Mouse (Mus musculus): ENCODE measurements around the gene Kcnk13. TPM values are rescaled to one million over a fixed set of nuclear protein-coding genes. Genes with fewer than 3 reads are reported as not detected.

The Kcnk13 gene
- polyA plus RNA-seq (2016; fragmentation: Nextera tagmentation; extraction: Ambion mirVana) = 0.13 and 0.44 TPM in 2 replicates

GRCm38 (mm10) chr12:99964301-99965202 lies at the start of gene Kcnk13:
Kcnk13 (plus strand) TSS chr12:99964499.
- Histone ChIP-seq H3K27me3 (ENCODE audit: low read depth, poor library complexity, severe bottlenecking) (peaks cover 79% of the 10 kb centered on the region), H3K27ac (no peak within 1 kb of the TSS), H3K4me3 (peak within 1 kb of the TSS; percentile 56), H3K4me1 (peaks cover 38% of the 10 kb centered on the region), H3K9me3 (replicated peaks) (no peaks in the 10 kb centered on the region), H3K36me3 (no peaks in the 10 kb centered on the region)
- peak; percentile 80 for DNase-seq (ENCODE audit: low spot score)
- 2% methylated on average over 39 of the region's 39 CpGs for WGBS

- Histone ChIP-seq H3K9me3 (replicated peaks) (no peaks in the 10 kb centered on the region), H3K4me1 (no peaks in the 10 kb centered on the region), H3K27ac (no peak overlapping the region), H3K27me3 (ENCODE audit: low read depth, poor library complexity, severe bottlenecking) (no peaks in the 10 kb centered on the region), H3K36me3 (peaks cover 78% of the 10 kb centered on the region), H3K4me3 (no peak overlapping the region)
- WGBS = 89% methylated on average over 15 of the region's 15 CpGs
- DNase-seq (ENCODE audit: low spot score) = no peak
These were observed 46.4 kb upstream of the Kcnk13 start for GRCm38 (mm10) chr12:99917800-99918427.

- H3K4me3 ChIP-seq = no peak overlapping the region
- no peaks in the 10 kb centered on the region for H3K27me3 ChIP-seq (ENCODE audit: low read depth, poor library complexity, severe bottlenecking)
- no peaks in the 10 kb centered on the region for H3K9me3 ChIP-seq (replicated peaks)
- H3K4me1 ChIP-seq = no peaks in the 10 kb centered on the region
- no peak overlapping the region for H3K27ac ChIP-seq
- H3K36me3 ChIP-seq = peaks cover 76% of the 10 kb centered on the region
- DNase-seq (ENCODE audit: low spot score) = no peak
- WGBS = 90% methylated on average over 3 of the region's 3 CpGs
These were observed 44.7 kb upstream of the Kcnk13 start for GRCm38 (mm10) chr12:99919636-99920035.

- H3K4me3 ChIP-seq = no peak overlapping the region
- no peak overlapping the region for H3K27ac ChIP-seq
- no peak for DNase-seq (ENCODE audit: low spot score)
- H3K4me1 ChIP-seq = no peaks in the 10 kb centered on the region
- WGBS = 83% methylated on average over 3 of the region's 3 CpGs
- peaks cover 79% of the 10 kb centered on the region for H3K36me3 ChIP-seq
- H3K9me3 ChIP-seq (replicated peaks) = no peaks in the 10 kb centered on the region
- no peaks in the 10 kb centered on the region for H3K27me3 ChIP-seq (ENCODE audit: low read depth, poor library complexity, severe bottlenecking)
These were observed 43.3 kb upstream of the Kcnk13 start for GRCm38 (mm10) chr12:99921045-99921444.

- Histone ChIP-seq H3K9me3 (replicated peaks) (no peaks in the 10 kb centered on the region), H3K36me3 (peaks cover 82% of the 10 kb centered on the region), H3K27ac (no peak overlapping the region), H3K4me3 (no peak overlapping the region), H3K27me3 (ENCODE audit: low read depth, poor library complexity, severe bottlenecking) (no peaks in the 10 kb centered on the region), H3K4me1 (no peaks in the 10 kb centered on the region)
- DNase-seq (ENCODE audit: low spot score) = no peak
- WGBS = 68% methylated on average over 5 of the region's 5 CpGs
These were observed 41.1 kb upstream of the Kcnk13 start for GRCm38 (mm10) chr12:99923131-99923606.

- Histone ChIP-seq H3K27ac (no peak overlapping the region), H3K4me3 (no peak overlapping the region), H3K4me1 (no peaks in the 10 kb centered on the region), H3K9me3 (replicated peaks) (no peaks in the 10 kb centered on the region), H3K36me3 (peaks cover 77% of the 10 kb centered on the region), H3K27me3 (ENCODE audit: low read depth, poor library complexity, severe bottlenecking) (no peaks in the 10 kb centered on the region)
- 89% methylated on average over 5 of the region's 5 CpGs for WGBS
- no peak for DNase-seq (ENCODE audit: low spot score)
These were observed 40.6 kb upstream of the Kcnk13 start for GRCm38 (mm10) chr12:99923703-99924102.

- Histone ChIP-seq H3K27ac (no peak overlapping the region), H3K27me3 (ENCODE audit: low read depth, poor library complexity, severe bottlenecking) (no peaks in the 10 kb centered on the region), H3K9me3 (replicated peaks) (no peaks in the 10 kb centered on the region), H3K4me1 (no peaks in the 10 kb centered on the region), H3K36me3 (peaks cover 59% of the 10 kb centered on the region), H3K4me3 (no peak overlapping the region)
- no peak for DNase-seq (ENCODE audit: low spot score)
- WGBS = 93% methylated on average over 7 of the region's 7 CpGs
These were observed 36.0 kb upstream of the Kcnk13 start for GRCm38 (mm10) chr12:99928311-99928710.

GRCm38 (mm10) chr12:99929160-99929559 lies 35.1 kb upstream of the Kcnk13 start:
- 89% methylated on average over 1 of the region's 1 CpGs for WGBS
- H3K27ac ChIP-seq = no peak overlapping the region
- DNase-seq (ENCODE audit: low spot score) = no peak
- no peaks in the 10 kb centered on the region for H3K4me1 ChIP-seq
- H3K27me3 ChIP-seq (ENCODE audit: low read depth, poor library complexity, severe bottlenecking) = no peaks in the 10 kb centered on the region
- no peak overlapping the region for H3K4me3 ChIP-seq
- peaks cover 57% of the 10 kb centered on the region for H3K36me3 ChIP-seq
- no peaks in the 10 kb centered on the region for H3K9me3 ChIP-seq (replicated peaks)

GRCm38 (mm10) chr12:99932245-99932644 lies 32.1 kb upstream of the Kcnk13 start:
- 94% methylated on average over 4 of the region's 4 CpGs for WGBS
- Histone ChIP-seq H3K27ac (no peak overlapping the region), H3K27me3 (ENCODE audit: low read depth, poor library complexity, severe bottlenecking) (no peaks in the 10 kb centered on the region), H3K4me3 (no peak overlapping the region), H3K9me3 (replicated peaks) (no peaks in the 10 kb centered on the region), H3K36me3 (peaks cover 58% of the 10 kb centered on the region), H3K4me1 (no peaks in the 10 kb centered on the region)
- no peak for DNase-seq (ENCODE audit: low spot score)

- 93% methylated on average over 3 of the region's 3 CpGs for WGBS
- no peaks in the 10 kb centered on the region for H3K9me3 ChIP-seq (replicated peaks)
- no peaks in the 10 kb centered on the region for H3K27me3 ChIP-seq (ENCODE audit: low read depth, poor library complexity, severe bottlenecking)
- DNase-seq (ENCODE audit: low spot score) = no peak
- peaks cover 56% of the 10 kb centered on the region for H3K36me3 ChIP-seq
- no peaks in the 10 kb centered on the region for H3K4me1 ChIP-seq
- no peak overlapping the region for H3K4me3 ChIP-seq
- no peak overlapping the region for H3K27ac ChIP-seq
These were observed 30.7 kb upstream of the Kcnk13 start for GRCm38 (mm10) chr12:99933630-99934029.

- no peaks in the 10 kb centered on the region for H3K4me1 ChIP-seq
- WGBS = 93% methylated on average over 8 of the region's 8 CpGs
- DNase-seq (ENCODE audit: low spot score) = no peak
- H3K27me3 ChIP-seq (ENCODE audit: low read depth, poor library complexity, severe bottlenecking) = no peaks in the 10 kb centered on the region
- no peak overlapping the region for H3K4me3 ChIP-seq
- no peaks in the 10 kb centered on the region for H3K9me3 ChIP-seq (replicated peaks)
- peaks cover 64% of the 10 kb centered on the region for H3K36me3 ChIP-seq
- H3K27ac ChIP-seq = no peak overlapping the region
These were observed 28.9 kb upstream of the Kcnk13 start for GRCm38 (mm10) chr12:99935403-99935802.

GRCm38 (mm10) chr12:99938476-99938875 lies 25.8 kb upstream of the Kcnk13 start:
- Histone ChIP-seq H3K27me3 (ENCODE audit: low read depth, poor library complexity, severe bottlenecking) (no peaks in the 10 kb centered on the region), H3K9me3 (replicated peaks) (no peaks in the 10 kb centered on the region), H3K27ac (no peak overlapping the region), H3K36me3 (peaks cover 72% of the 10 kb centered on the region), H3K4me3 (no peak overlapping the region), H3K4me1 (no peaks in the 10 kb centered on the region)
- no peak for DNase-seq (ENCODE audit: low spot score)
- 54% methylated on average over 4 of the region's 4 CpGs for WGBS

- Histone ChIP-seq H3K4me1 (no peaks in the 10 kb centered on the region), H3K27me3 (ENCODE audit: low read depth, poor library complexity, severe bottlenecking) (no peaks in the 10 kb centered on the region), H3K4me3 (no peak overlapping the region), H3K27ac (no peak overlapping the region), H3K9me3 (replicated peaks) (no peaks in the 10 kb centered on the region), H3K36me3 (peaks cover 70% of the 10 kb centered on the region)
- WGBS = 88% methylated on average over 6 of the region's 6 CpGs
- no peak for DNase-seq (ENCODE audit: low spot score)
These were observed 25.1 kb upstream of the Kcnk13 start for GRCm38 (mm10) chr12:99939179-99939578.
